Mouse (Mus musculus) neural tube, embryonic 13.5 days (tissue): ENCODE results near the gene Osbpl2. TPM values are rescaled to one million over a fixed set of nuclear protein-coding genes. Genes with fewer than 3 reads are reported as not detected.

Experiments
- ATAC-seq: fragments of 200-750 bp; cut with Nextera tagmentation; 2 replicates; pipeline ENCODE4 v1.8.0; 2017; ENCODE audit warnings: low read depth, mild to moderate bottlenecking, moderate TSS enrichment, moderate library complexity
- H3K27ac ChIP-seq: fragments of 300-500 bp; sonication (generic); replicated peaks from 2 replicates; pipeline ENCODE4 v1.5.1; 2015; ENCODE audit warnings: moderate library complexity, mild to moderate bottlenecking, inconsistent platforms
- H3K27me3 ChIP-seq: fragments of 300-500 bp; sonication (generic); 2 replicates; pipeline ENCODE4 v1.6.1; 2015; ENCODE audit warnings: mild to moderate bottlenecking, inconsistent platforms
- H3K36me3 ChIP-seq: fragments of 300-500 bp; sonication (generic); 2 replicates; pipeline ENCODE4 v1.6.1; 2015; ENCODE audit warnings: mild to moderate bottlenecking, inconsistent platforms
- H3K4me1 ChIP-seq: fragments of 300-500 bp; sonication (generic); replicated peaks from 2 replicates; pipeline ENCODE4 v1.6.1; 2015; ENCODE audit warnings: inconsistent platforms
- H3K4me2 ChIP-seq: fragments of 300-500 bp; sonication (generic); 2 replicates; pipeline ENCODE4 v1.6.1; 2015; ENCODE audit warnings: inconsistent platforms, mild to moderate bottlenecking, moderate library complexity
- H3K4me3 ChIP-seq: fragments of 300-500 bp; sonication (generic); 2 replicates; pipeline ENCODE4 v1.5.1; 2015; ENCODE audit warnings: mild to moderate bottlenecking, inconsistent platforms
- H3K9ac ChIP-seq: fragments of 300-500 bp; sonication (generic); 2 replicates; pipeline ENCODE4 v1.6.1; 2015; ENCODE audit warnings: moderate library complexity, mild to moderate bottlenecking, inconsistent platforms
- H3K9me3 ChIP-seq: fragments of 300-500 bp; sonication (generic); 2 replicates; pipeline ENCODE4 v1.6.1; 2016; ENCODE audit warnings: inconsistent platforms
- WGBS: fragments of 180-500 bp; shearing (Covaris S2); methylation state at CpG from one replicate; pipeline ENCODE4 v1.1.7; 2015; 5-methylcytosine and 5-hydroxymethylcytosine counted together
- polyA plus RNA-seq: library from polyadenylated mRNA; unstranded; fragments of >200 nt; fragmentation: Nextera tagmentation; extraction: Ambion mirVana; gene quantifications from 2 replicates; pipeline ENCODE4 v1.2.1, GENCODE M21; 2015

The Osbpl2 gene
- polyA plus RNA-seq, 1 experiment from 2014 or later, result 61.2 TPM

DNA sequence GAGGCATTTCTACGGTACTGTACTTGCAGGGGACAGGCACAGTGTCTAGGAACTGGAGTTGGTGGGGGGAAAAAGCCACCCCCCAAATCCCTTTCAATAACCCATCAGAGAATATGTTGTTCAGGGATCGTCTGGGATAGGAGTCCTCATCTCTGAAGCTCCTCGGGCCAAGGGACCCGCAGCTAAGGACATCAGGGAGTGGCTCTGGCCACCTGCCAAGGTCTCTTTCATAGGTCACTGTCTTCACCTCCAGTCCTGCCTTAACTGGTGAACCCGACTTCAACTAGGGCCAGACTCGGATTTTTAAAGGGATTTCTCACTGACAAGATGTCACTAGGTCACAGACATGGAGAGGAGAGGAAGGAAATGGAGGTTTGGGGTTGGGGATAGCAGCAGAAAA is 10.8 kb upstream of the Osbpl2 start:
- Histone ChIP-seq H3K27ac (no peak overlapping the region), H3K9ac (no peak overlapping the region), H3K4me3 (no peak overlapping the region), H3K4me1 (peaks cover 23% of the 10 kb centered on the region), H3K27me3 (peaks cover 28% of the 10 kb centered on the region), H3K9me3 (no peaks in the 10 kb centered on the region), H3K36me3 (no peaks in the 10 kb centered on the region), H3K4me2 (no peak overlapping the region)
- WGBS, result 66% methylated on average over 6 of the region's 6 CpGs
- no peak for ATAC-seq

DNA sequence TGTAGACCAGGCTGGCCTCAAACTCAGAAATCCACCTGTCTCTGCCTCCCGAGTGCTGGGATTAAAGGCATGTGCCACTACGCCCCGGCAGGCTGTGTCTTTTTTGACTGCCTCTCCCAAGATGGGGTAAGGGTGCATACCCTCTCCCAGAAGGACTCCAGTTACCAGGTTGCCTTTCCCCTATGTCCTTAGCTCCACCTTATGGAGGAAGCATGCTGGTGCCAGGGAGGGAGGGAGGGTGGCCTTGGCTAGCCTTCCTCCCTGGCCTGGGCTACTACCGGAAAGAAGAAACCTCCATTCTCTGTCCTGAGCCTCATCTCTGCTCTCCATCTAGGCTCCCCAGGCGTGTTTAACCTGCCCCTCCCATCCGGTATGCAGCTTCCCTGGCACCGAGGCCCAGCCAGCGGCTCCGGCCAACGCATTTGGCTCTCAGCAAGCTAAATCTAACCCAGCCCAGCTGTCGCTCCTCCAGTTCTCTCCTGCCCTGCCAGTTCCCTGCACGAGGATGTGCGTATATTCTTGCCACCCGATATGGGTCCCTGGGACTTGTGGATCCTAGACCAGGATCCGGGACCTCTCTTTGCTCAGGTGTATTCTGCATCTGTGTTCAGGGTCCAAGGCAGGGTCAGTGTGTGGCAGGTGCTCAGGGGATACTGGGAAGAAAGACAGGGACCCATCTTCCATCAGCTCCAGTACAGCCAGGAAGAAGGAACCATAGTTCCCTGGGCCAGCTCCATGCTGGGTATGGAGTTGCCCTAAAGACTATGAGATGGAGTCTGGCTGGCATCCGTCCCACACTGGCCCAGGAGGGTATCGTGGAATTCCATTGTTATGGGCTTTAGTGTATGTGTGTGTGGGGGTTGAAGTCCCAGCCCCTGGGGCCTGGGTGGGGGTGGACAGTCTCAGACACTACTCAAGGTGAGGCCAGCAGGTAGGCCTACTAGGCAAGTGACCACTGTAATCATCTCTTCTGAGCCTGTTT is 4.9 kb upstream of the Osbpl2 start:
- WGBS, result 60% methylated on average over 17 of the region's 17 CpGs
- Histone ChIP-seq H3K4me3 (no peak overlapping the region), H3K36me3 (no peaks in the 10 kb centered on the region), H3K27ac (0 out of 2 replicates have a peak overlapping the region, but pooled peaks have one; percentile 11), H3K9ac (no peak overlapping the region; the same call in 1 of the 2 replicates), H3K4me2 (no peak overlapping the region), H3K27me3 (no peaks in the 10 kb centered on the region), H3K9me3 (no peaks in the 10 kb centered on the region), H3K4me1 (peaks cover 42% of the 10 kb centered on the region)
- ATAC-seq, result no peak

DNA sequence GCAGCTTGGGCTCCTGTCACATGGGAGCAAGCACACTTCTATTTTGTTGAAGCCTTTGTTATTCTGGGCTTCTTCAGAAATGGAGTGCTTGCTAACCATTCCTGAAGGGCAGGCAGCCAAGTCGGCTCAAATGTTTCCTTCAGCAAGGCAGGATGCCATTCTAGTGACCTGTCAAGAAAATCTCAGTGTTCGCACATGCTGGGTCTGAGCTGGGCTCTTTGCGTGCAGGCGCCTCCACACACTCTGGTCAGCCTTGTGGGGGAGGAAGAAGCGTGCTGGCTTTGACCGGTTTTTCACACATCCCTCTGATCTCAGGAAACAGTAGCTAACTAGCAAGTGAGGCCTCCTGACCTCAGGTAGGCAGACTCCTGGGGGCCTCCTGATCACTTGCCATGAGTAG is 3.8 kb upstream of the Osbpl2 start:
- Histone ChIP-seq H3K27me3 (no peaks in the 10 kb centered on the region), H3K9me3 (no peaks in the 10 kb centered on the region), H3K4me3 (no peak overlapping the region), H3K36me3 (no peaks in the 10 kb centered on the region), H3K4me2 (no peak overlapping the region), H3K27ac (no peak overlapping the region), H3K9ac (no peak overlapping the region), H3K4me1 (peaks cover 48% of the 10 kb centered on the region)
- 58% methylated on average over 6 of the region's 6 CpGs for WGBS
- no peak for ATAC-seq

DNA sequence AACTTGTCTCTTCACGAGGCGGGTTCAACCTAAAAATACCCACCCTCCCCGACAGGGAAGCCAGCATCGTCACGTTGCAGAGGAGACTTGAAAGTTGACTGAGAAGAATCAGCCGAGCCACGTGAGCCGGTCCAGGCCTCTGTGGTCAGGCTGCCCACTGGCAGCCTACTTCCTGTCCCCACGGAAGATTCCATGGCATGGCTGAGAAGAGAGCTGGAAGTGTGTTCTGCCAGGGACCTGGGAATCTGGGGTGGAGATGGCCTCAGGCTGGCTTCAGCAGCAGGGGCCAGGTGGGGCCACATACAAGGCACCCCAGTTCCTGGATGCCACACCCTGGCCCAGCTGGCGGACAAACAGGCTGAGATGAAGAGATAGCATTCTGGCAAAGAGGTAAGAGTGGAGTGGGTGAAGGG is 3.0 kb upstream of the Osbpl2 start:
- Histone ChIP-seq H3K4me3 (no peak overlapping the region), H3K9ac (no peak overlapping the region)
- ATAC-seq, result no peak

DNA sequence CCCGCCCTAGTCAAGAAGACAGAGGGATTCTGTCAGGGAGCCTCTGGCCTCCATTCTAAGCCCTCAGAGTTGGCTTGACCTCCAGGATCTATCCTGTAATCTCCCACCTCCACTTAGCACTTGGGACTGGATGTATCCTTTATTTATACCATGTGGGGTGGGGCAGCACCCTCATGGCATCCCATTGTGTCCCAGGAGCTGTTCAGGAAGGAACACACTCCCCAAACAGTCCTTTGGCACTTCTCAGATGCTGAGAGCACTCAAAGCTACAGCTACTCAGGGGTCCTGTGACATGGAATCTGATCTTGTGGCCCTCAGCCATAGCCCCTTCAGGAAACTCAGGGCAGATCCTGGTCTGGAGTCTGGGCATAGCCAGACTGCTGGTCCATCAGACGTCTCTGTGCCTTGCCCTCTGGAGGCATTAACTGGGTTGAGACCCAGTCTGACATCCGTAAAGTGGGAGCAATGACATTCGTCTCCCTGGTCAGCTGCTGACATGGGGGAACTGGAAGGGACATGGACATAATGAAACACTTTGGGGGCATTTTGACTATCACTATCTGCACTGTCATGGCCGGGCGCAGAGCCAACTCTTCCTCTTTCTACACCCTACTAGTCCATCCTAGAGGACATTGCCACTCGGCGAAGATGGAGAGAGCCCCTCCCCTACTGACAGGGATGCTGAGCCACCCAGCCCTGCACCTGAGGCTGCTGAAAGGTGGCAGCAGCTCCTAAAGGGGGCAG is 2.2 kb upstream of the Osbpl2 start:
- Histone ChIP-seq H3K9ac (no peak overlapping the region), H3K27me3 (no peaks in the 10 kb centered on the region), H3K4me2 (0 out of 2 replicates have a peak overlapping the region, but pooled peaks have one; percentile 93), H3K36me3 (no peaks in the 10 kb centered on the region), H3K9me3 (no peaks in the 10 kb centered on the region), H3K27ac (peak overlapping the region; percentile 88; the same call in 1 of the 2 replicates), H3K4me1 (peaks cover 56% of the 10 kb centered on the region), H3K4me3 (no peak overlapping the region)
- no peak for ATAC-seq
- WGBS, result 70% methylated on average over 8 of the region's 8 CpGs

More for the DNA sequence above, 3.0 kb upstream of the Osbpl2 start:
- Histone ChIP-seq H3K36me3 (no peaks in the 10 kb centered on the region), H3K27ac (no peak overlapping the region), H3K4me2 (no peak overlapping the region), H3K4me1 (peaks cover 56% of the 10 kb centered on the region), H3K27me3 (no peaks in the 10 kb centered on the region), H3K9me3 (no peaks in the 10 kb centered on the region)
- WGBS, result 81% methylated on average over 10 of the region's 10 CpGs

DNA sequence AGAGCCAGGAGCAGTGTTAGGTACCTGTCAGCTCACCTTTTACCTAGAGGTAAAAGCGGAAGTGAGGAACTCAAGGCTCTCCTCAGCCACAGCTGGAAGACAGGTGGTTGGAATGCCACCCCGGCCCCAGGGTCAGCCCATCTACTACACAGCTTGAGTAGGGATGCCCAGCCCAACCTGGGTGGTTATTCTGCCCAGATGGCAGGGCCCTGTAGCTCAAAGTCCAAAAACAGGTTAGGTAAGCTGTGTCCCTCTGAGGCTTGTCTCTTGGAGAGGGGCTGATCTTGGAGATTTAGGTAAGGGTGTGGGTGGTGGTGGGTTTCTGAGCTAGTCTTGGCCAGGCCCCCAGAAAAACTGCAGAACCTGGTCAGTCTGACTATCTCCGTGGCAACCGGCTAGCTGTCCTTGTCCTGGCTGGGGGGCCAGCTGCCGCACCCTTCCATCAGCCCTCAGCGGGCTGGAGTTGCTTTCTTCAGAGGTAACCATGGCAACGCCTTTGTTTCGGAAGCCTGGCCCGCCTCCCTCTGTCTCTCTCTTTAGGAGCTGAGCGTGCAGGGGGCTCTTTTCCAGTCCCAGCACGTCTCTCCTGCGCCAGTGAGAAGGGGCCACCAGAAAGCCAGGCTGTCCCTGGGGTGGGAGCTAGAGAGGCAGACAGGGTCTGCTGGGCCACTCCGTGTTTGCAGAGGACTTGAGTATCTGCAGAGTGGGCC is 1.5 kb upstream of the Osbpl2 start:
- H3K4me2 ChIP-seq, result peak overlapping the region; percentile 93
- H3K36me3 ChIP-seq, result no peaks in the 10 kb centered on the region
- 0 out of 2 replicates have a peak overlapping the region, but pooled peaks have one; percentile 90 for H3K4me3 ChIP-seq
- H3K9ac ChIP-seq, result peak overlapping the region; percentile 63; the same call in 1 of the 2 replicates
- no peaks in the 10 kb centered on the region for H3K27me3 ChIP-seq
- H3K27ac ChIP-seq, result peak overlapping the region; percentile 88
- ATAC-seq, result peak; percentile 32
- peaks cover 56% of the 10 kb centered on the region for H3K4me1 ChIP-seq
- 7% methylated on average over 13 of the region's 13 CpGs for WGBS
- no peaks in the 10 kb centered on the region for H3K9me3 ChIP-seq

DNA sequence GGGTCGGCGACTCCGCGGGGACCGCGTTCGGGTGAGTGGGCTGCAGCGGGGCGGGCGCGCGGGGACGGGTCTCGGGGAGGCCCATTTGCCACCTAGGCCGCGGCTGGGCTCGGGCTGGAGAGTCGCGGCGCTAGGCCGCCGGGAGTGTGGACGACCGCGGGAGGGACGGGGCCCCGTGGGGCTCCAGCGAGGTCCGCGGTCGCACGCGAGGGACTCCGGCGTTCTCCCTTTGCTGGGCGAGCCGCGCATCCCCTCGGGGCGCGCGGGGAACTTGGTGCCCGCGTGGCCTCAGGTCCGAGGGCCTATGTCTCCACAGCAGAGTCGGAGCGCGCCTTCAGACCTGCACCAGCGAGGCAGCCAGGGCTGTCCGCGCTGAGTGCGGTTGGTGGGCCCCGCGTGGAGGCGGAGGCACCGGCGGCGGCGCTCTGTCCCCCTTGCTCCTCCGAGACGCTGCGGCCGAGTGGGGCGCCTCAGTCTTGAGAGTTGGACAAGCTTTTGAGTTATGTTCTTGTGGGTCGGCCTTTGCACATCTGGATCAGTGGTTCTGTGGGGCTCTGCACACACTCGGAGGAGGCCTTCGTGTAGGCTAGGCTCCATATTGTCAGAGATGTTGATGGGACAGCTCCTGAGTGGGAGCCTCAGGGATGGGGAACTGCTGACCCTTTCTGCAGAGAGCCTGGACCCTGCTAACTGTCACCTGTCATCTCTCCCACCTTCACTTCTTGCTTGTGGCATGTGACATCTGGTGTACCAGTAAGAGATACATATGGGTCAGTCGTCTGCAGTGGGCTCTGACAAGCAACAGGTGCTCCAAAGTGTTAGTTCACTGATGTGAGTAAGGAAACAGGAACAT is 559 bp downstream of the Osbpl2 start:
- Histone ChIP-seq H3K27ac (peak overlapping the region; percentile 84), H3K4me3 (peak overlapping the region; percentile 90), H3K9me3 (no peaks in the 10 kb centered on the region), H3K9ac (peak overlapping the region; percentile 89), H3K4me2 (peak overlapping the region; percentile 93), H3K27me3 (no peaks in the 10 kb centered on the region), H3K36me3 (peaks cover 14% of the 10 kb centered on the region), H3K4me1 (peaks cover 49% of the 10 kb centered on the region)
- WGBS, result 2% methylated on average over 62 of the region's 68 CpGs
- ATAC-seq, result peak; percentile 34

DNA sequence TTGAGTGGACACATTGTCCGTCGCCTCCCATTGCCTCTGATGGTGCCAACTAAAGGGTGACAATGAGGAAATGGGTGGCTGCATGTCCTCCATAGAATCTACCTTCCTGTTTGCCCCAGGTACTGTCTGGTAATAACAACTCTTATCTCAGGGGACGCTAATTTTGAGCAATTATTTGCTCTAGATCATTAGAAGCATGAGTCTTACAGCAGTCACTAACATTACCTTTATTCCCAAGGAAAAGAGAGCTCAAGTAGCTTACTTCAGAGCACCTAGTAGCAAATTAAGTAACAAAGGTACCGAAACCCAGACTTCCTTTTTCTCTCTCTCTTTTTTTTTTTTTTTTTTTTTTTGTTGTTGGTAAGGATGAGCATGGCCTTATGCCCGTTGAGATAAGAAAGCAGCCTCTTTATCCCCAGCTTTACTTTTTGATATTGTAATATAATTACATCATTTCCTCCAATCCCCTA is 1.2 kb downstream of the Osbpl2 start:
- ATAC-seq, result no peak
- 71% methylated on average over 5 of the region's 5 CpGs for WGBS
- Histone ChIP-seq H3K4me2 (peak overlapping the region; percentile 93), H3K27me3 (no peaks in the 10 kb centered on the region), H3K27ac (no peak overlapping the region), H3K4me3 (peak overlapping the region; percentile 90), H3K9ac (peak overlapping the region; percentile 89), H3K36me3 (peaks cover 14% of the 10 kb centered on the region), H3K9me3 (no peaks in the 10 kb centered on the region), H3K4me1 (peaks cover 44% of the 10 kb centered on the region)

DNA sequence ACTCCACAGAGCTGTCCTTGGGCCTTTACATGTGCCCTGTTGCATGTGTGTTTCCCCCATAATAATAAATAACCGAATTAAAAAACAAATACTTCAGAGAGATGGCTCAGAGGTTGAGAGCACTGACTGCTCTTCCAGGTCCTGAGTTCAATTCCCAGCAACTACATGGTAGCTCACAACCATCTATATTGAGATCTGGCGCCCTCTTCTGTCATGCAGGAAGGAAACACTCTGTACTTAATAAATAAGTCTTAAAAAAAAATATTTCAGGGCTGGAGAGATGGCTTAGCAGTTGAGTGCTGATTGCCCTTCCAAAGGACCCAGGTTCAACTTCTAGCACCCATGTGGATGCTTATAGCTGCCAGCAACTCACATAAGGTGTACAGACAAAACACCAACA is 5.1 kb downstream of the Osbpl2 start:
- Histone ChIP-seq H3K4me3 (no peak overlapping the region), H3K4me1 (peaks cover 44% of the 10 kb centered on the region), H3K27ac (no peak overlapping the region), H3K4me2 (no peak overlapping the region), H3K36me3 (peaks cover 14% of the 10 kb centered on the region), H3K9me3 (no peaks in the 10 kb centered on the region), H3K27me3 (no peaks in the 10 kb centered on the region), H3K9ac (no peak overlapping the region)
- WGBS, result 88% methylated on average over 2 of the region's 2 CpGs
- ATAC-seq, result no peak

DNA sequence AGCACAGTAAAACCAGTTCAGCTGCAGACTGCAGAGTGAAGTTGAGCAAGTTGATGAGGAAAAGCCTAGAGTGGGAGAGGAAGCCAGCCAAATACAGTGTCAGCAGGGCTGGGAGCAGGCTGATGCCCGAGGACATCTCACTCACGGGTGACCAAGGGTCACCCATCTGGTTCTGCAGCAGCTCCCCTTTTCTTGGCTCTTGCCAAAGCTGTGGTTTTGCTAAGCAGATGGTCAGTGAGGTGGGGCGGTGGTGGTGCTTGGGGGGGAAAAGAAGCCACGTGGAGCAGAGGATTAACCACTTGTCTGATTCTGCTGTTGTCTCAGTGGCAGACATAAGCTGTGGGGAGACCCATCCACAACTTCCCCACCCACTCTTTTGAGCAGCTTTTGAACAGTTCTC is 7.1 kb downstream of the Osbpl2 start:
- WGBS, result 19% methylated on average over 4 of the region's 4 CpGs
- Histone ChIP-seq H3K9ac (peak overlapping the region; percentile 41; the same call in 1 of the 2 replicates), H3K36me3 (peaks cover 14% of the 10 kb centered on the region), H3K27ac (peak overlapping the region; percentile 28; the same call in 1 of the 2 replicates), H3K4me2 (no peak overlapping the region), H3K9me3 (no peaks in the 10 kb centered on the region), H3K4me1 (peaks cover 29% of the 10 kb centered on the region), H3K4me3 (no peak overlapping the region), H3K27me3 (no peaks in the 10 kb centered on the region)
- no peak for ATAC-seq

DNA sequence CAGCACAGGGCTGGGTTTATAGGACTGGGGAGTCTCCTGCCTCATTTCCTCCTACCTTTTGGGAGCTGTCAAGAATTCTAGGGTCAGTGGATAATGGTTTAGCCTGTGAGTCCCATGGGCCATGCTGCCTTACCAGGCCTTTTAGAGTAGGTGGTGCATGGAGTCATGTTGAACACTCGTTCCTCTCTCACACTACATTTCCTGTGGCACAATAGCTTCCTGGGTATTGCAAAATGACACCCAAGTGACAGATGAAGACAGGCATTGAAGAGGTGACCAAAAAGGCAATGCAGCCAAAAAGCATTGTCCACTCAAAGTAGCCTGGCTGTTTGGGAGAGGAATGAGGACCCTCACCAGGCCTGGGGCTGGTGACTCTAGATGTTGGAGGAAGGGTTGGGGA is 8.6 kb downstream of the Osbpl2 start:
- no peak for ATAC-seq
- WGBS, result 31% methylated on average over 1 of the region's 1 CpGs
- no peak overlapping the region for H3K27ac ChIP-seq

More for the DNA sequence above, 8.6 kb downstream of the Osbpl2 start:
- no peak overlapping the region for H3K4me3 ChIP-seq
- H3K36me3 ChIP-seq, result peaks cover 14% of the 10 kb centered on the region
- no peak overlapping the region for H3K9ac ChIP-seq
- H3K4me1 ChIP-seq, result peaks cover 29% of the 10 kb centered on the region
- H3K4me2 ChIP-seq, result no peak overlapping the region
- no peaks in the 10 kb centered on the region for H3K27me3 ChIP-seq
- no peaks in the 10 kb centered on the region for H3K9me3 ChIP-seq
